Mouse (Mus musculus) heart, adult 2 months (tissue): ENCODE measurements around the gene Ebf1.

Experiments used
- CTCF ChIP-seq: fragments of 200-600 bp; IDR thresholded peaks from 2 replicates; pipeline ENCODE4 v1.8.1; 2022; ENCODE audit warnings: antibody characterized with exemption, mild to moderate bottlenecking, moderate library complexity
- EP300 ChIP-seq: fragments of 200-500 bp; IDR thresholded peaks from 2 replicates; pipeline ENCODE4 v1.6.1; 2011; ENCODE audit warnings: low read depth, low read length, control low read depth; ENCODE audit not compliant: insufficient read depth
- POLR2A ChIP-seq: fragments of 200-500 bp; IDR thresholded peaks from 2 replicates; pipeline ENCODE4 v1.6.1; 2011; ENCODE audit warnings: mild to moderate bottlenecking, low read depth, low read length, control low read depth; ENCODE audit not compliant: insufficient read depth

DNA sequence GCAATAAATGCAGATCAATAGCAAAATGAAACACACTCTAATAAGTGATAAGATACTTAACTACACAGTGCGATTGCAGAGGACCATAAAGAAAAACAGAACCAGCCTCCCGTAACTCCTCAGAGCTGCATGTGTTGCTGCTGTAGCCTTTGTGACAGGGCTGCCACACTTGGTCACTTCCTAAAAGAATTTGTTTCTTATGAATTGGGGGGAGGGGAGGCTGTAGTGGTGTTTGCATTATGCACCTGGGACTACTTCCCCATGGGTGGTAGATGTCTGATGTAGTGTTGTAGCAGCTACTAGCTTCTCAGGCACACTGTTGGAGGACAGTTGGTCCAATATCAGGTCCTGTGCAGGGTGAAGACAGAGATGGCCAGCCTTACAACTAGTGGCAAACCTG lies 284.6 kb downstream of the Ebf1 start:
- TF ChIP-seq POLR2A (no peak), CTCF (no peak), EP300 (no peak)
